Mouse (Mus musculus) heart, embryonic 11.5 days (tissue): Measurements from ENCODE around the gene Kif5c. TPM values are rescaled to one million over a fixed set of nuclear protein-coding genes. Genes with fewer than 3 reads are reported as not detected.

Experiments
- ATAC-seq: fragments of 200-750 bp; cut with Nextera tagmentation; replicated peaks from 2 replicates; pipeline ENCODE4 v1.8.0; 2017; ENCODE audit warnings: moderate library complexity; ENCODE audit not compliant: insufficient number of reproducible peaks, low FRiP score, low TSS enrichment
- H3K27ac ChIP-seq: fragments of 300-500 bp; sonication (generic); 2 replicates; pipeline ENCODE4 v1.5.1; 2014; ENCODE audit warnings: mild to moderate bottlenecking, low read depth, low read length
- H3K27me3 ChIP-seq: fragments of 300-500 bp; sonication (generic); 2 replicates; pipeline ENCODE4 v1.6.1; 2014; ENCODE audit warnings: mild to moderate bottlenecking, low read length, mixed read lengths; ENCODE audit not compliant: control insufficient read depth, insufficient read depth
- H3K36me3 ChIP-seq: fragments of 300-500 bp; sonication (generic); 2 replicates; pipeline ENCODE4 v1.6.1; 2014; ENCODE audit warnings: mild to moderate bottlenecking, low read length, moderate library complexity, mixed read lengths; ENCODE audit not compliant: control insufficient read depth, insufficient read depth
- H3K4me1 ChIP-seq: fragments of 300-500 bp; sonication (generic); 2 replicates; pipeline ENCODE4 v1.6.1; 2014; ENCODE audit warnings: low read length; ENCODE audit not compliant: control insufficient read depth, insufficient read depth
- H3K4me2 ChIP-seq: fragments of 300-500 bp; sonication (generic); 2 replicates; pipeline ENCODE4 v1.6.1; 2014; ENCODE audit warnings: mild to moderate bottlenecking, moderate library complexity
- H3K4me3 ChIP-seq: fragments of 300-500 bp; sonication (generic); 2 replicates; pipeline ENCODE4 v1.5.1; 2014; ENCODE audit warnings: low read depth, low read length
- H3K9ac ChIP-seq: fragments of 300-500 bp; sonication (generic); 2 replicates; pipeline ENCODE4 v1.6.1; 2014; ENCODE audit warnings: mild to moderate bottlenecking, low read depth, low read length, moderate library complexity
- H3K9me3 ChIP-seq: fragments of 300-500 bp; sonication (generic); replicated peaks from 2 replicates; pipeline ENCODE4 v1.6.1; 2016; ENCODE audit warnings: low read length; ENCODE audit not compliant: control insufficient read depth
- WGBS: fragments of 180-500 bp; shearing (Covaris S2); extraction: QIAGEN DNeasy Blood & Tissue Kit; methylation state at CpG from one replicate; pipeline ENCODE4 v1.1.7; 2014; ENCODE audit not compliant: insufficient replicate concordance; 5-methylcytosine and 5-hydroxymethylcytosine counted together
- polyA plus RNA-seq: library from polyadenylated mRNA; unstranded; fragments of >200 nt; fragmentation: Nextera tagmentation; extraction: Ambion mirVana; gene quantifications from 2 replicates; pipeline ENCODE4 v1.2.1, GENCODE M21; 2014

The Kif5c gene
- polyA plus RNA-seq, 1 experiment from 2014 or later, result 1.3 TPM

- Histone ChIP-seq H3K27me3 (no peaks in the 10 kb centered on the region), H3K36me3 (no peaks in the 10 kb centered on the region), H3K9me3 (no peaks in the 10 kb centered on the region), H3K4me2 (no peak overlapping the region), H3K4me1 (no peaks in the 10 kb centered on the region), H3K4me3 (no peak overlapping the region), H3K9ac (no peak overlapping the region), H3K27ac (no peak overlapping the region)
- WGBS, result 50% methylated on average over 7 of the region's 7 CpGs
- no peak for ATAC-seq
Observed at GRCm38 (mm10) chr2:49733656-49734008, 114.5 kb downstream of the Kif5c start.

GRCm38 (mm10) chr2:49734013-49734780, 115.1 kb downstream of the Kif5c start:
- H3K4me3 ChIP-seq, result no peak overlapping the region
- H3K27me3 ChIP-seq, result no peaks in the 10 kb centered on the region

GRCm38 (mm10) chr2:49735386-49735785, 116.3 kb downstream of the Kif5c start:
- Histone ChIP-seq H3K4me3 (no peak overlapping the region), H3K9ac (no peak overlapping the region), H3K9me3 (no peaks in the 10 kb centered on the region), H3K4me1 (no peaks in the 10 kb centered on the region), H3K36me3 (no peaks in the 10 kb centered on the region), H3K27ac (no peak overlapping the region), H3K4me2 (no peak overlapping the region), H3K27me3 (no peaks in the 10 kb centered on the region)
- no peak for ATAC-seq
- 76% methylated on average over 13 of the region's 13 CpGs for WGBS

More at GRCm38 (mm10) chr2:49734013-49734780, 115.1 kb downstream of the Kif5c start:
- 43% methylated on average over 7 of the region's 7 CpGs for WGBS
- H3K4me2 ChIP-seq, result no peak overlapping the region
- H3K36me3 ChIP-seq, result no peaks in the 10 kb centered on the region
- H3K9me3 ChIP-seq, result no peaks in the 10 kb centered on the region
- no peak overlapping the region for H3K9ac ChIP-seq
- H3K4me1 ChIP-seq, result no peaks in the 10 kb centered on the region
- ATAC-seq, result peak; percentile 24; the same call in 1 of the 2 replicates
- no peak overlapping the region for H3K27ac ChIP-seq

GRCm38 (mm10) chr2:49739046-49739445, 119.9 kb downstream of the Kif5c start:
- Histone ChIP-seq H3K36me3 (no peaks in the 10 kb centered on the region), H3K4me1 (no peaks in the 10 kb centered on the region; the same call in 1 of the 2 replicates), H3K4me3 (no peak overlapping the region), H3K9ac (no peak overlapping the region), H3K27ac (no peak overlapping the region), H3K9me3 (no peaks in the 10 kb centered on the region), H3K27me3 (no peaks in the 10 kb centered on the region), H3K4me2 (no peak overlapping the region)
- WGBS, result 76% methylated on average over 5 of the region's 5 CpGs
- no peak for ATAC-seq

GRCm38 (mm10) chr2:49741026-49741425, 121.9 kb downstream of the Kif5c start:
- H3K4me1 ChIP-seq, result peaks cover 15% of the 10 kb centered on the region
- no peaks in the 10 kb centered on the region for H3K9me3 ChIP-seq
- no peak overlapping the region for H3K9ac ChIP-seq
- no peak overlapping the region for H3K4me2 ChIP-seq
- ATAC-seq, result no peak
- H3K36me3 ChIP-seq, result no peaks in the 10 kb centered on the region
- H3K4me3 ChIP-seq, result no peak overlapping the region
- no peak overlapping the region for H3K27ac ChIP-seq
- H3K27me3 ChIP-seq, result no peaks in the 10 kb centered on the region
- 62% methylated on average over 6 of the region's 6 CpGs for WGBS

GRCm38 (mm10) chr2:49741895-49742734, 123.0 kb downstream of the Kif5c start:
- ATAC-seq, result no peak
- Histone ChIP-seq H3K36me3 (no peaks in the 10 kb centered on the region), H3K9ac (no peak overlapping the region), H3K4me1 (peaks cover 15% of the 10 kb centered on the region), H3K4me3 (no peak overlapping the region), H3K27ac (no peak overlapping the region), H3K4me2 (no peak overlapping the region), H3K27me3 (no peaks in the 10 kb centered on the region), H3K9me3 (no peaks in the 10 kb centered on the region)
- 70% methylated on average over 16 of the region's 16 CpGs for WGBS

GRCm38 (mm10) chr2:49742919-49743318, 123.8 kb downstream of the Kif5c start:
- peaks cover 15% of the 10 kb centered on the region for H3K4me1 ChIP-seq
- H3K27me3 ChIP-seq, result no peaks in the 10 kb centered on the region
- no peak overlapping the region for H3K4me3 ChIP-seq
- WGBS, result 78% methylated on average over 4 of the region's 4 CpGs
- H3K9ac ChIP-seq, result no peak overlapping the region
- H3K27ac ChIP-seq, result no peak overlapping the region
- ATAC-seq, result no peak
- H3K9me3 ChIP-seq, result no peaks in the 10 kb centered on the region
- H3K36me3 ChIP-seq, result no peaks in the 10 kb centered on the region
- H3K4me2 ChIP-seq, result no peak overlapping the region

GRCm38 (mm10) chr2:49743775-49744174, 124.7 kb downstream of the Kif5c start:
- H3K4me2 ChIP-seq, result no peak overlapping the region
- WGBS, result 76% methylated on average over 6 of the region's 6 CpGs
- H3K27me3 ChIP-seq, result no peaks in the 10 kb centered on the region
- no peak overlapping the region for H3K9ac ChIP-seq
- no peak for ATAC-seq
- no peak overlapping the region for H3K27ac ChIP-seq
- H3K4me3 ChIP-seq, result no peak overlapping the region
- H3K4me1 ChIP-seq, result peaks cover 15% of the 10 kb centered on the region
- H3K36me3 ChIP-seq, result no peaks in the 10 kb centered on the region
- no peaks in the 10 kb centered on the region for H3K9me3 ChIP-seq
